Mouse (Mus musculus): ENCODE results near the gene Smap1. TPM values are rescaled to one million over a fixed set of nuclear protein-coding genes. Genes with fewer than 3 reads are reported as not detected.
A peak's percentile ranks its signal among the peaks of the same experiment; 100 is the strongest.

The Smap1 gene
- total RNA-seq, 2 experiments from 2014 or later: 60.6 to 74.5 TPM

DNA sequence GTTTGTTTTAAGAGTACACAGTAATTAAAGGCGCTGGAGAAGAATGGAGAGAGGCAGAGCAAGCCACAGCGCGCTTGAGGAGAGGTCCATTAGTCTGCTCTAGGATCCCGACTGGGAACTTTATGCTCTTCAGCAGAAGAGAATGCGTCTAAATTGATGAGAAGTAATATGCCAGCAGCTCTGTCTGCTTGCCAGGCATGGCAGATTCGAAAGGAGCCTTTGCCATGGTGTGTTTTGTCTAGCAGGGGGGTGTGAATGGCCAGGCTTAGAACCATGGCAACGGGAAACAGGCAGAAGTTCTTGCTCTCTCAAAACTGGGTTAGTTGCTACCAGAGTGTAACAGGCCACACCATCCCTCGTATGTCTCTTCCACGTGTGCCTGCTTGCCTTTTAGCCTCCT is 87.3 kb downstream of the Smap1 start:
- no peak for DNase-seq

GRCm38 (mm10) chr1:23834246-23834645 is 87.9 kb downstream of the Smap1 start:
- no peak for DNase-seq

DNA sequence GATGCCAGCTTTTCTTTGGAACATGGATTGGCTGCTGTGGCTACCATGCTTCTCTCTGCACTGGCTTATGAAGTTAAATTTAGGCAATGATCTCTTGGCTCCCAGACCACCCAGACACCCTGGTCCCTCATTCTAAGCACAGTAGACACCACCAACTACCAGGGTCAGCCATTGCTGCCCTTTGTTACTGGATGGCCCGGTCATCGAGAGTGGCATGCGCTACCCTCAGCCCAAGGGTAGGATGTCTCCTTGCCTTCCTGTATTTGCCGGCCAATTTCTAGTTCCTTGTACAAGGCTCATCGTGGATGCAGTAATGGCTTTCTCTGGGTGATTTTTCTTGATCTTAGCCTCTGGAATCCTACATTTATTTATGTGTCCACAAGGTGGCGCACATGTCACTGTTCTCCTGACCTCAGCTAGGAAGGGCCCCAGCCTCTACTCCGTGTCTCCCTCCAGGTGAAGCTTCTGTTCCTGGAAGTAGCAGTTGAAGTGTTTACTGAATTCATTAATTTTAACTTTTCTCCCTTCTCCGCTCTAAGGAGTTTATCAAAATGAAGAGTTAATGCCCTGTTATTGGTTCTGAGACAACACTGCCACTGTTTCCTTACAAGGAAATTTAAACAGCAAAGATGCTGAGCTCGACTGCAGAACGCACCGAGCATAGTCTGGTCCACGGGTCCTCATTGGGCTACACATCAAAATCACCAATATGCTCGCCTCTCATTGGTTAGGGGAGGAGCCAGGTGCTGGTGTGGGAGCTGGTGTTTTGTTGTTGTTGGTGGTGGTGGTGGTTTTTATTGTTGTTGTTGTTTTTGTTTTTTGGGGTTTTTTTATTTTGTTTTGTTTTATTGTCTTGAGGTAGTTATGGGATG is 95.0 kb downstream of the Smap1 start:
- DNase-seq: peak; percentile 32 to 55

GRCm38 (mm10) chr1:23821615-23822014 is 100.5 kb downstream of the Smap1 start:
- no peak for DNase-seq

GRCm38 (mm10) chr1:23798306-23798705 is 123.8 kb downstream of the Smap1 start:
- no peak for DNase-seq

Other genes starting within 250 kb of the Smap1 start
- gene B3gat2, start 160.6 kb downstream of the Smap1 start, total RNA-seq (2021): not detected
- 10 to 100 TPM; 52.7 to 74.2 TPM for gene Sdhaf4, start 83.3 kb upstream of the Smap1 start, total RNA-seq (2021)
- 10 to 100 TPM; 15.5 to 22.5 TPM for gene Fam135a, start 178.0 kb upstream of the Smap1 start, total RNA-seq (2021)

Data from adrenal gland, postnatal 36 days (tissue).